Mouse (Mus musculus): Measurements from ENCODE around the gene B4galt5.

DNA sequence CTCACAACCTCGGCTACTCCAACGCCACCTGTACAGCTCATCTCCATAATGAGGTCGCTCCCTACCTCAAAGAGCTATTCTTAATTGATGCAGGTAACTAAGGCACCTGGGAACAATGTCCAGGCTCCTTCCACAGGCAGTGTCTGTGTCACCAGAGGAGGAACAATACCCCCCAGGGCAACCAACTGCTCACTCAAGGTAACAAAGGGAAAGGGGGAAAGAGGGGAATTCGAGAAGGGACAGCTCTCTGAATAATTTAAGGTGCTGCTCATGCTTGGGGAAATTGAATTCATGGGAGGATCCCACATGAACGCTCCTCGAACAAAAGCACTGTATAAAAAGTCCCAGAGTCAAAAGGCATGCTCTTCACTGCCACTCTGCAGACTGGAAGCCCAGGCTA is 6.1 kb downstream of the B4galt5 start:
- TF ChIP-seq MAFK (IDR thresholded peaks at IDR 0.05; ENCODE audit: insufficient read depth, low read depth, low read length) = no peak
- TF ChIP-seq CHD2 (IDR thresholded peaks at IDR 0.05; ENCODE audit: low read depth, low read length) = no peak
- no peak for TF ChIP-seq ZNF384 (IDR thresholded peaks at IDR 0.05; ENCODE audit: low read depth, low read length)
- TF ChIP-seq HCFC1 (IDR thresholded peaks at IDR 0.05; ENCODE audit: borderline replicate concordance, insufficient read depth, low read length) = no peak
